Mouse (Mus musculus) lung, embryonic 16.5 days (tissue): ENCODE measurements around the gene Acvr1b. TPM values are rescaled to one million over a fixed set of nuclear protein-coding genes. Genes with fewer than 3 reads are reported as not detected.

Experiments used
- ATAC-seq: fragments of 200-750 bp; cut with Nextera tagmentation; 2 replicates; pipeline ENCODE4 v1.8.0; 2017; ENCODE audit warnings: low read depth, mild to moderate bottlenecking, moderate library complexity
- H3K27ac ChIP-seq: fragments of 300-500 bp; sonication (generic); 2 replicates; pipeline ENCODE4 v1.5.1; 2014; ENCODE audit warnings: mild to moderate bottlenecking, control low read depth, low read length
- H3K27me3 ChIP-seq: fragments of 300-500 bp; sonication (generic); 2 replicates; pipeline ENCODE4 v1.6.1; 2014; ENCODE audit warnings: low read depth, low read length, mixed read lengths; ENCODE audit not compliant: control insufficient read depth, insufficient read depth
- H3K36me3 ChIP-seq: fragments of 300-500 bp; sonication (generic); 2 replicates; pipeline ENCODE4 v1.6.1; 2014; ENCODE audit warnings: low read length; ENCODE audit not compliant: control insufficient read depth, insufficient read depth
- H3K4me1 ChIP-seq: fragments of 300-500 bp; sonication (generic); replicated peaks from 2 replicates; pipeline ENCODE4 v1.6.1; 2014; ENCODE audit warnings: low read length, mixed read lengths; ENCODE audit not compliant: control insufficient read depth, insufficient read depth
- H3K4me2 ChIP-seq: fragments of 300-500 bp; sonication (generic); 2 replicates; pipeline ENCODE4 v1.6.1; 2014; ENCODE audit warnings: low read depth, low read length, control low read depth
- H3K4me3 ChIP-seq: fragments of 300-500 bp; sonication (generic); 2 replicates; pipeline ENCODE4 v1.5.1; 2014; ENCODE audit warnings: mild to moderate bottlenecking, low read length, control low read depth
- H3K9ac ChIP-seq: fragments of 300-500 bp; sonication (generic); 2 replicates; pipeline ENCODE4 v1.6.1; 2014; ENCODE audit warnings: low read length, control low read depth
- H3K9me3 ChIP-seq: fragments of 300-500 bp; sonication (generic); 2 replicates; pipeline ENCODE4 v1.6.1; 2016; ENCODE audit warnings: low read length; ENCODE audit not compliant: control insufficient read depth
- WGBS: fragments of 180-500 bp; shearing (Covaris S2); extraction: QIAGEN DNeasy Blood & Tissue Kit; methylation state at CpG from one replicate; pipeline ENCODE4 v1.1.7; 2014; 5-methylcytosine and 5-hydroxymethylcytosine counted together
- polyA plus RNA-seq: library from polyadenylated mRNA; unstranded; fragments of >200 nt; fragmentation: Nextera tagmentation; extraction: Ambion mirVana; gene quantifications from 2 replicates; pipeline ENCODE4 v1.2.1, GENCODE M21; 2015

Acvr1b gene
- polyA plus RNA-seq, 1 experiment from 2014 or later = 6.8 TPM

DNA sequence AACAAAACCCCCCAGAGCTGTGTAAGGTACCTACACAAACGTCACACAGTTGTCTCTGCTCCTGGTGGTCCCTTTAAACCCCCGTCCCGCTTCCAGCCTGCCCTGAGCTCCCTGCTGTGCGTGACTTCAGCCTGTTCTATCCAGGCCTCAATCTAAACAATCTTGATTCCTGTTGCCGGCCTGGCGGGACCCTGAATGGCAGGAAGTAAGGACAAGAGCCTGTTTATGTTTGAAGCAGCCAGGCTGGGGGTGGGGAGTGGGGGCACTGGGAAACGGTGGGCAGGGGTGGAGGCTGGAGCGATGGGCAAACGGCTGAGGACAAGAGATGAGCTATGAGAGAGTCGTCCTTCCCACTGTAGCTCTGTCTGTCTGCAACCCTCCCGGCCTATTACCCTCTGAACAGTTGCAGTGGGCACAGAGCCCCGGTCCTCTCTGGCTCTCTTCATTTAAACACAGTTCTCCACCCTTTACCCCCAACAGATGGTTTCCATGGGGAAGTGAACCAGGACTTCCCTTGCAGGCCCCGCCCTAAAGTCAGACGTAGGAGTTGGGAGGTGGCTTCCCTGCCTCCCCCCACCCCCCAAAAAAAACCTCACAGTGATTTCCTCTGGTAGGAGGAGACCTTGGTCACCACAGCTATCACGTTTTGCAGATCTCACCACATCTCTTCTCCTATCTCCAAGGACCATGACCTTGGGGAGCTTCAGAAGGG, 39.7 kb upstream of the Acvr1b start:
- Histone ChIP-seq H3K4me2 (peak overlapping the region; percentile 50), H3K4me1 (peaks cover 39% of the 10 kb centered on the region), H3K27me3 (no peaks in the 10 kb centered on the region), H3K27ac (peak overlapping the region; percentile 89), H3K9ac (peak overlapping the region; percentile 68), H3K4me3 (peak overlapping the region; percentile 48), H3K9me3 (no peaks in the 10 kb centered on the region), H3K36me3 (peaks cover 2% of the 10 kb centered on the region; the same call in 1 of the 2 replicates)
- ATAC-seq = peak; percentile 80
- 17% methylated on average over 15 of the region's 15 CpGs for WGBS

DNA sequence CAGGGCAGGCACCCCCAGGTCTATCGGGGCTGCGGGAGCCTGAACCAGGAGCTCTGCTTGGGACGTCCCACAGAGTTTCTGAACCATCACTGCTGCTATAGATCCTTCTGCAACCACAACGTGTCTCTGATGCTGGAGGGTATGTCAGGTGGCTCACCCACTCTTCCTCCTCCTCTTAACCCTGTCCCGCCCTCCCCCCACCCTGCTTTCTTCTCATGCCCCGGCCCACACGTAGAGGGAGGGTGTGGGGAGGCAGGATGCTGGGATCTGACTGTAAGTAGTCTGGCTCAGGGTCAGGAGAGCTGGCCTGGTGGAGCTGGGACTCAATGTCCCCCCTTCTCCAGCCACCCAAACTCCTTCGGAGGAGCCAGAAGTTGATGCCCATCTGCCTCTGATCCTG, 38.5 kb upstream of the Acvr1b start:
- peak overlapping the region; percentile 89 for H3K27ac ChIP-seq
- peaks cover 42% of the 10 kb centered on the region for H3K4me1 ChIP-seq
- peak overlapping the region; percentile 48 for H3K4me3 ChIP-seq
- ATAC-seq = no peak
- peak overlapping the region; percentile 50 for H3K4me2 ChIP-seq
- WGBS = 53% methylated on average over 8 of the region's 8 CpGs
- H3K9ac ChIP-seq = peak overlapping the region; percentile 68
- no peaks in the 10 kb centered on the region for H3K27me3 ChIP-seq
- H3K36me3 ChIP-seq = peaks cover 2% of the 10 kb centered on the region; the same call in 1 of the 2 replicates
- H3K9me3 ChIP-seq = no peaks in the 10 kb centered on the region

DNA sequence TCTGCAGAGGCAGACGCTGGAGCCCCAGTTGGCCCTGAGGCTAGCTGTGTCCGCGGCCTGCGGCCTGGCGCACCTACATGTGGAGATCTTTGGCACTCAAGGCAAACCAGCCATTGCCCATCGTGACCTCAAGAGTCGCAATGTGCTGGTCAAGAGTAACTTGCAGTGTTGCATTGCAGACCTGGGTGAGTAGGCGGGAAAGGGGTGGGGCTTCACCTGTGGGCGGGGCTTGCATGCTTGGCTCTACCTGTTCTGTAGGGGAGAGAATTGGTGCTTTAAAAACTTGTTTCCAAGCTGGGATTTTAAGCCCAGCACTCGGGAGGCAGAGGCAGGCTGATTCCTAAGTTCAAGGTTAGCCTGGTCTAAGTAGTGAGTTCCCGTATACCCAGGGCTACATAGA, 36.4 kb upstream of the Acvr1b start:
- WGBS = 78% methylated on average over 11 of the region's 11 CpGs
- no peak for ATAC-seq
- Histone ChIP-seq H3K9me3 (no peaks in the 10 kb centered on the region), H3K4me2 (peak overlapping the region; percentile 50), H3K9ac (no peak overlapping the region), H3K36me3 (peaks cover 2% of the 10 kb centered on the region; the same call in 1 of the 2 replicates), H3K4me3 (peak overlapping the region; percentile 16), H3K27me3 (no peaks in the 10 kb centered on the region), H3K27ac (no peak overlapping the region), H3K4me1 (peaks cover 40% of the 10 kb centered on the region)

DNA sequence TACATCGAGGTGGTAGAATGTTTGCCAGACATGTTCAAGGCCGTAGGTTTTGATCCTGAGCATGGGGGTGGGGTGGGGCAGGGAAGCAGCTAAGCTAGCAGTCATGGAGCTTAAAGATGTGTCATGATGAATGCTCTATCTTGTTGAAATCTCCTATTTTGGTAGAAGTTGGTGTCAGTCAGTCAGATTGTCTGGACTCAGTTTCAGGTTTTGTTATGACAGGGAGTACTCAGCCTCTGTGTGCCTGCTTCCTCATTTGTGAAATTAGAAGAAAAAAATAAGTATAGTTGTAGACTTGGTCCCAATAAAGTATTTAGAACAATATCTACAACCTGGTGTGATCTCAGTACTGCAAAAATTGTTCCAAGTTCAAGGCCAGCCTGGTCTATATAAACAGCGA, 35.2 kb upstream of the Acvr1b start:
- Histone ChIP-seq H3K36me3 (peaks cover 3% of the 10 kb centered on the region; the same call in 1 of the 2 replicates), H3K4me2 (peak overlapping the region; percentile 50), H3K9ac (no peak overlapping the region), H3K4me3 (no peak overlapping the region), H3K9me3 (no peaks in the 10 kb centered on the region), H3K27me3 (no peaks in the 10 kb centered on the region), H3K27ac (no peak overlapping the region), H3K4me1 (peaks cover 41% of the 10 kb centered on the region)
- no peak for ATAC-seq
- 64% methylated on average over 3 of the region's 3 CpGs for WGBS

DNA sequence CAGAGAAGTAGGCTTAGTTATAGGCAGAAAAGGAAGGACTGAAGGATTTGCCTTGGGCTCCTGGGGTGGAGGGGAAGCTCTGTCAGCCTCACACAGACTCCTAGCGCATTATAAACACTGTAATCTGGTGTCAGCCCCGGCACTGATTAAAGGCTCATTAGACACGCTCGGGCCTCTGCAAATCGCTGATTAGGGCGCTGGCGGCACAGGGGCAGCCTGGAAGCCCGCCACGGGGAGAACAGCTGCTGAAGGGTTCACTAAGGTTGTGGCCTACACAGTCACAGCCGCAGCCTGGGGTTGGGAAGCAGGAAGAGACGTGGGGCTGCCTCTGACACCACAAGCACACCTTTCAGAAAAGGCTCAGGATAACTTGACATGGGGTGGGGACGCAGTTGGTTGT, 34.0 kb upstream of the Acvr1b start:
- no peaks in the 10 kb centered on the region for H3K27me3 ChIP-seq
- H3K4me2 ChIP-seq = peak overlapping the region; percentile 22
- H3K4me3 ChIP-seq = no peak overlapping the region
- H3K9ac ChIP-seq = peak overlapping the region; percentile 33; the same call in 1 of the 2 replicates
- H3K9me3 ChIP-seq = no peaks in the 10 kb centered on the region
- H3K36me3 ChIP-seq = peaks cover 5% of the 10 kb centered on the region; the same call in 1 of the 2 replicates
- no peak for ATAC-seq
- H3K27ac ChIP-seq = peak overlapping the region; percentile 37; the same call in 1 of the 2 replicates
- peaks cover 48% of the 10 kb centered on the region for H3K4me1 ChIP-seq
- WGBS = 22% methylated on average over 12 of the region's 12 CpGs

DNA sequence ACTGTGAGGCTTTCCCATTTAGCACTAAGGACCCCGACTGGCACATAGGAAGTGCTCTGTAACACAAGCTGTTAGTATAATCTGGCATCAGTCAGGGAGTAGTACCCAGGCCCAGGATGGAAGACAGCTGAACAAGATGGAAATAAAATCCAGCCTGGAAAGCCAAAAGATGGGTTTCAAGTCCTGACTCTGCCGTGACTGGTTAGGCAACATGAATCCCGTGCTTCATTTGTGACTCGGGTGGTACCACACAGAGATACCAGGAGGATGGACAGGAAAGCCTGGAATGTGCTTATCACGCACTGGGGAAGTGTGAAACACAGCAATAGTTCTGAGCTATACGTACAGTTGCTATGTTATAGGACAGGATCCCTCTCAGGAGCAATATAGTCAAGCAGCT, 33.3 kb upstream of the Acvr1b start:
- H3K36me3 ChIP-seq = peaks cover 5% of the 10 kb centered on the region; the same call in 1 of the 2 replicates
- H3K9me3 ChIP-seq = no peaks in the 10 kb centered on the region
- WGBS = 38% methylated on average over 6 of the region's 6 CpGs
- no peak overlapping the region; the same call in 1 of the 2 replicates for H3K27ac ChIP-seq
- H3K4me1 ChIP-seq = peaks cover 52% of the 10 kb centered on the region
- no peak for ATAC-seq
- no peak overlapping the region for H3K4me3 ChIP-seq
- peak overlapping the region; percentile 29 for H3K4me2 ChIP-seq
- no peak overlapping the region for H3K9ac ChIP-seq
- no peaks in the 10 kb centered on the region for H3K27me3 ChIP-seq

DNA sequence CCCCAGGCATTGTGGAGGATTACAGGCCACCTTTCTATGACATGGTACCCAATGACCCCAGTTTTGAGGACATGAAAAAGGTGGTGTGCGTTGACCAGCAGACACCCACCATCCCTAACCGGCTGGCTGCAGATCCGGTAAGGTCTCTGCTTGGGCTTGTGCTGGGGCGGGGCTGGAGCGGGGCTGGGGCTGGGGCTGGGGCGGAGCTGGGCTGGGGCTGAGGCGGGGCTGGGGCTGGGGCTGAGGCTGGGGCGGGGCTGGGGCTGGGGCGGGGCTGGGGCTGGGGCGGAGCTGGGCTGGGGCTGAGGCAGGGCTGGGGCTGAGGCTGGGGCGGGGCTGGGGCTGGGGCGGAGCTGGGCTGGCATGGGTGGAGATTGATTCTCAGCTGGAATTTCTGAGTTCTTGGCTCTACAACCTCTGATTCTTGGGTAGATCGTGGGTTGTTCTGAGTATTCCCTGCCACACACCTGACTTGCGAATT, 32.8 kb upstream of the Acvr1b start:
- no peak overlapping the region for H3K27ac ChIP-seq
- WGBS = 4% methylated on average over 11 of the region's 14 CpGs
- H3K9me3 ChIP-seq = no peaks in the 10 kb centered on the region
- no peak overlapping the region for H3K9ac ChIP-seq
- ATAC-seq = peak; percentile 63
- H3K4me2 ChIP-seq = peak overlapping the region; percentile 29
- peaks cover 5% of the 10 kb centered on the region; the same call in 1 of the 2 replicates for H3K36me3 ChIP-seq
- H3K4me1 ChIP-seq = peaks cover 57% of the 10 kb centered on the region
- H3K4me3 ChIP-seq = no peak overlapping the region
- no peaks in the 10 kb centered on the region for H3K27me3 ChIP-seq

DNA sequence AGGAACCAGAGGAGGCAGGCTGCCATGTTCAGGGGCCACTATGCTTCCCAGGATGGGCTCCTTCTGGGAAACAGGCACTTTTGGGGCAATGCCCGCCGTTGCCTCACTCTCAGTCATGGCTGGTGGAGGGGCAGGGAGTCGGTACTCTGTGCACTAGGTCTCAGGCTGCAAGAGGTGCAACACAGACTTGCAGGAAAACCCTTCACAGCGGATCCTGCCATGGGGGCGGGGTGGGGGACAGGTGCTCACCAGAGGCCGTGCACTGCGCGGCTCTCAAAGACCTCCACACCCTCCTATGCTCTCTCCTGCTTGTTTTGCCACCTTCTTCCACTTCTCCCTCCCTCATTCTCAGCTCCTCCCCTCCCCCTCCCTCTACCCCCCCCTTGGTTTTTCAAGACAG, 31.2 kb upstream of the Acvr1b start:
- ATAC-seq = no peak
- H3K27me3 ChIP-seq = no peaks in the 10 kb centered on the region
- H3K4me3 ChIP-seq = no peak overlapping the region
- peaks cover 5% of the 10 kb centered on the region; the same call in 1 of the 2 replicates for H3K36me3 ChIP-seq
- H3K27ac ChIP-seq = no peak overlapping the region
- no peak overlapping the region for H3K4me2 ChIP-seq
- no peaks in the 10 kb centered on the region for H3K9me3 ChIP-seq
- H3K9ac ChIP-seq = no peak overlapping the region
- WGBS = 43% methylated on average over 8 of the region's 8 CpGs
- peaks cover 62% of the 10 kb centered on the region for H3K4me1 ChIP-seq

DNA sequence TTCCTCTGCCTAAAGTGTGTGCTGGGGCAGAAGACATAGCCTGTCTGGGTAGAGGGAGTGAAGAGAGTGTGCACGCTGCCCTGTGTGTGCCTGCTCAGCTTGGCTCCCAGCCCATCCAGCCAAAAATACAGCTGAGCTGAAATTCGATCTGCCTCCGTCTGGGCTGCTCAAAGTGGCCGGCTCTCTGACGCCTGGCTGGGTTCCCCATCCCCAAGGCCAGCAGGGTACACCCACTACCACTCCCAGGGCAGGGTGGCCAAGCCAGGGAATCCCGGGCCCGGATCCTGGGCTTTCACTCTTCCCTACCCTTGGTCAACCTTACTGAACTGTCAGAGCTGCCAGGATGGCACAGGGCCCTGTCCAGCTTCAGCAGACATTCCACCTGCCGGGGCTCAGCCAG, 30.4 kb upstream of the Acvr1b start:
- peak overlapping the region; percentile 7 for H3K27ac ChIP-seq
- peaks cover 70% of the 10 kb centered on the region for H3K4me1 ChIP-seq
- no peaks in the 10 kb centered on the region for H3K27me3 ChIP-seq
- 15% methylated on average over 8 of the region's 8 CpGs for WGBS
- H3K9me3 ChIP-seq = no peaks in the 10 kb centered on the region
- no peak overlapping the region for H3K4me2 ChIP-seq
- H3K9ac ChIP-seq = peak overlapping the region; percentile 22; the same call in 1 of the 2 replicates
- no peak overlapping the region for H3K4me3 ChIP-seq
- H3K36me3 ChIP-seq = peaks cover 5% of the 10 kb centered on the region; the same call in 1 of the 2 replicates
- ATAC-seq = no peak
